Mouse (Mus musculus): ENCODE measurements around the gene Mapre3.

- no peak for TF ChIP-seq CTCF (IDR thresholded peaks at IDR 0.05; ENCODE audit: insufficient read depth, low read depth, low read length)
- no peak for TF ChIP-seq POLR2A (IDR thresholded peaks at IDR 0.05; ENCODE audit: insufficient read depth, low read depth, low read length)
Observed at GRCm38 (mm10) chr5:30870131-30870406, 55.6 kb downstream of the Mapre3 start.
